Mouse (Mus musculus): Measurements from ENCODE around the gene Shisa9. TPM values are rescaled to one million over a fixed set of nuclear protein-coding genes. Genes with fewer than 3 reads are reported as not detected.
"Not testable (repeated sequence)": the region's sequence is repeated elsewhere in the genome, so short reads cannot be mapped to it uniquely, and the experiment has no call there.

Gene Shisa9
- total RNA-seq (2014; rRNA removed) (72.7 and 87.7 TPM in 2 replicates), polyA plus RNA-seq (2015; fragmentation: Nextera tagmentation; extraction: Ambion mirVana) (23.6 and 25.7 TPM in 2 replicates)

- H3K9me3 ChIP-seq (ENCODE audit: low read length), result no peaks in the 10 kb centered on the region
- peak; percentile 37 for TF ChIP-seq CTCF (IDR thresholded peaks at IDR 0.05)
- WGBS, result 0% methylated on average over 36 of the region's 42 CpGs
- peak within 1 kb of the TSS; percentile 81 for H3K4me3 ChIP-seq (ENCODE audit: low read depth, low read length)
- peak; percentile 86 for ATAC-seq (ENCODE audit: low FRiP score)
- H3K27me3 ChIP-seq (ENCODE audit: insufficient read depth, low read length), result 0 out of 2 replicates have a peak, but pooled peaks cover 3% of the 10 kb centered on the region
- H3K4me1 ChIP-seq (ENCODE audit: insufficient read depth, low read length), result peaks cover 5% of the 10 kb centered on the region; the same call in 1 of the 2 replicates
- peak within 1 kb of the TSS; percentile 93 for H3K4me2 ChIP-seq (ENCODE audit: low read depth, low read length, poor library complexity, severe bottlenecking)
- DNase-seq (ENCODE audit: low spot score), result peak; percentile 79
- peak within 1 kb of the TSS; percentile 77 for H3K9ac ChIP-seq (replicated peaks; ENCODE audit: low read length, poor library complexity, severe bottlenecking)
- H3K36me3 ChIP-seq (ENCODE audit: insufficient read depth, low read length), result no peaks in the 10 kb centered on the region; the same call in 1 of the 2 replicates
- peak within 1 kb of the TSS; percentile 75 for H3K27ac ChIP-seq (ENCODE audit: low read depth, low read length)
Observed at GRCm38 (mm10) chr16:11983616-11984270, at the start of gene Shisa9. Shisa9 (plus strand) TSS chr16:11984113.

DNA sequence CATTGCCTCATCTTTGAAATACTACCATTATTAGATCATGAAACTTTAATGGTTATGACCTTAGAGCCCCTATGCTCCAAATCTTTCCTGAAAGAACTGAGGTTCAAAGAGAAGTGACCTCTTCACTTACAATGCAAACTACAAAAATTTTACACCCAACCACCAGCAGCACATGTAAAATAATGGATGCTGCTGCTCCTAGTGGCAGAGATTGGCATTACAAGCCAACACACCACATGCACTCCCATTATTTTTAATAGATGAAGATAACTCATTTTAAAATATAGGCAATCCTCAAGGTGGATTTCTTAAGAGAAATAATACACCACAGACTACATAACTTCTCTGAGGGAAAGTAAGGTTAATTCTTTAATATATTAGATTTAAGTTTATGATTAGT is 43.4 kb upstream of the Shisa9 start:
- no peaks in the 10 kb centered on the region for H3K4me1 ChIP-seq (ENCODE audit: insufficient read depth, low read length)
- no peak overlapping the region for H3K4me3 ChIP-seq (ENCODE audit: low read depth, low read length)
- TF ChIP-seq CTCF (IDR thresholded peaks at IDR 0.05), result peak; percentile 78
- no peaks in the 10 kb centered on the region for H3K9me3 ChIP-seq (ENCODE audit: low read length)
- H3K9ac ChIP-seq (replicated peaks; ENCODE audit: low read length, poor library complexity, severe bottlenecking), result no peak overlapping the region
- ATAC-seq (ENCODE audit: low FRiP score) (no peak), DNase-seq (ENCODE audit: low spot score) (peak; percentile 34)
- no peak overlapping the region for H3K27ac ChIP-seq (ENCODE audit: low read depth, low read length)
- H3K4me2 ChIP-seq (ENCODE audit: low read depth, low read length, poor library complexity, severe bottlenecking), result no peak overlapping the region
- H3K36me3 ChIP-seq (ENCODE audit: insufficient read depth, low read length), result no peaks in the 10 kb centered on the region
- no peaks in the 10 kb centered on the region for H3K27me3 ChIP-seq (ENCODE audit: insufficient read depth, low read length)

- Histone ChIP-seq H3K36me3 (ENCODE audit: insufficient read depth, low read length) (no peaks in the 10 kb centered on the region), H3K27ac (ENCODE audit: low read depth, low read length) (no peak overlapping the region), H3K27me3 (ENCODE audit: insufficient read depth, low read length) (no peaks in the 10 kb centered on the region), H3K4me1 (ENCODE audit: insufficient read depth, low read length) (no peaks in the 10 kb centered on the region), H3K9me3 (ENCODE audit: low read length) (no peaks in the 10 kb centered on the region), H3K9ac (replicated peaks; ENCODE audit: low read length, poor library complexity, severe bottlenecking) (no peak overlapping the region), H3K4me3 (ENCODE audit: low read depth, low read length) (no peak overlapping the region), H3K4me2 (ENCODE audit: low read depth, low read length, poor library complexity, severe bottlenecking) (no peak overlapping the region)
- ATAC-seq (ENCODE audit: low FRiP score), result no peak
- DNase-seq (ENCODE audit: low spot score), result no peak
- no peak for TF ChIP-seq CTCF (IDR thresholded peaks at IDR 0.05)
- WGBS, result 64% methylated on average over 1 of the region's 1 CpGs
Observed at GRCm38 (mm10) chr16:11960691-11961090, 23.2 kb upstream of the Shisa9 start.

DNA sequence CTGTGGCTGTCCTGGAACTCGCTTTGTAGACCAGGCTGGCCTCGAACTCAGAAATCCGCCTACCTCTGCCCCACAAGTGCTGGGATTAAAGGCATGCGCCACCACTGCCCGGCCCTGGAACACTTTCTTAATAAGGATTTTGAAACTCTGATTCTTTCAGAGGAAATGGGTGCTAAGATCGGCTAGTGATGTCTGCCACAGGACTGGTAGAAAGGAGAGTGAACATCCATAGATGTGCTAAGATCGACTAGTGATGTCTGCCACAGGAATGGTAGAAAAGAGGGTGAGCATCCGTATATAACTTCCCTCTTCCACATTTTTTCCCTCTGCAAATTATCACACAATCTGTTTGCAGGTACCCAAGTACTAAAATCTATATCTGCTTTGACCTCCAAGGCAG is 17.9 kb upstream of the Shisa9 start:
- WGBS, result 90% methylated on average over 8 of the region's 8 CpGs

GRCm38 (mm10) chr16:11966810-11967209 is 17.1 kb upstream of the Shisa9 start:
- not testable (repeated sequence) for H3K27ac ChIP-seq (ENCODE audit: low read depth, low read length); H3K27me3 ChIP-seq (ENCODE audit: insufficient read depth, low read length); ATAC-seq (ENCODE audit: low FRiP score); H3K4me1 ChIP-seq (ENCODE audit: insufficient read depth, low read length); H3K4me3 ChIP-seq (ENCODE audit: low read depth, low read length); H3K9ac ChIP-seq (replicated peaks; ENCODE audit: low read length, poor library complexity, severe bottlenecking); H3K36me3 ChIP-seq (ENCODE audit: insufficient read depth, low read length); DNase-seq (ENCODE audit: low spot score); H3K9me3 ChIP-seq (ENCODE audit: low read length); H3K4me2 ChIP-seq (ENCODE audit: low read depth, low read length, poor library complexity, severe bottlenecking)
- 100% methylated on average over 2 of the region's 5 CpGs for WGBS

More for the DNA sequence above, 17.9 kb upstream of the Shisa9 start:
- DNase-seq (ENCODE audit: low spot score) (no peak), ATAC-seq (ENCODE audit: low FRiP score) (no peak)
- no peak overlapping the region for H3K4me2 ChIP-seq (ENCODE audit: low read depth, low read length, poor library complexity, severe bottlenecking)
- no peaks in the 10 kb centered on the region for H3K4me1 ChIP-seq (ENCODE audit: insufficient read depth, low read length)
- H3K27ac ChIP-seq (ENCODE audit: low read depth, low read length), result no peak overlapping the region
- H3K9ac ChIP-seq (replicated peaks; ENCODE audit: low read length, poor library complexity, severe bottlenecking), result no peak overlapping the region
- no peak overlapping the region for H3K4me3 ChIP-seq (ENCODE audit: low read depth, low read length)
- TF ChIP-seq CTCF (IDR thresholded peaks at IDR 0.05), result no peak
- H3K27me3 ChIP-seq (ENCODE audit: insufficient read depth, low read length), result no peaks in the 10 kb centered on the region
- no peaks in the 10 kb centered on the region for H3K36me3 ChIP-seq (ENCODE audit: insufficient read depth, low read length)
- no peaks in the 10 kb centered on the region for H3K9me3 ChIP-seq (ENCODE audit: low read length)

GRCm38 (mm10) chr16:11967579-11967978 is 16.3 kb upstream of the Shisa9 start:
- Histone ChIP-seq H3K4me3 (ENCODE audit: low read depth, low read length) (no peak overlapping the region), H3K9me3 (ENCODE audit: low read length) (no peaks in the 10 kb centered on the region), H3K4me1 (ENCODE audit: insufficient read depth, low read length) (no peaks in the 10 kb centered on the region), H3K9ac (replicated peaks; ENCODE audit: low read length, poor library complexity, severe bottlenecking) (no peak overlapping the region), H3K27ac (ENCODE audit: low read depth, low read length) (no peak overlapping the region), H3K4me2 (ENCODE audit: low read depth, low read length, poor library complexity, severe bottlenecking) (no peak overlapping the region), H3K27me3 (ENCODE audit: insufficient read depth, low read length) (no peaks in the 10 kb centered on the region), H3K36me3 (ENCODE audit: insufficient read depth, low read length) (no peaks in the 10 kb centered on the region)
- TF ChIP-seq CTCF (IDR thresholded peaks at IDR 0.05), result peak; percentile 21
- no peak for ATAC-seq (ENCODE audit: low FRiP score)
- WGBS, result 63% methylated on average over 2 of the region's 2 CpGs
- no peak for DNase-seq (ENCODE audit: low spot score)

Data from midbrain, postnatal 0 days (tissue).